Mouse (Mus musculus): ENCODE results near the gene Bola3. TPM values are rescaled to one million over a fixed set of nuclear protein-coding genes. Genes with fewer than 3 reads are reported as not detected.

The Bola3 gene
- polyA plus RNA-seq (2012; rRNA removed) (26.7 and 55.1 TPM in 2 replicates), polyA plus RNA-seq (2014; fragmentation: Nextera tagmentation; extraction: Ambion mirVana) (116 and 129 TPM in 2 replicates)

- Histone ChIP-seq H3K9ac (ENCODE audit: low read depth, low read length, severe bottlenecking) (peak within 1 kb of the TSS; percentile 83), H3K4me1 (ENCODE audit: control insufficient read depth, insufficient read depth, low read length) (peaks cover 5% of the 10 kb centered on the region; the same call in 1 of the 2 replicates), H3K36me3 (ENCODE audit: control insufficient read depth, insufficient read depth, low read length) (peaks cover 6% of the 10 kb centered on the region; the same call in 1 of the 2 replicates), H3K27ac (replicated peaks; ENCODE audit: low read depth, low read length) (0 out of 2 replicates have a peak within 1 kb of the TSS, but pooled peaks have one; percentile 6), H3K4me3 (replicated peaks; ENCODE audit: low read length) (peak within 1 kb of the TSS; percentile 67), H3K9me3 (ENCODE audit: control insufficient read depth, low read length) (no peaks in the 10 kb centered on the region), H3K27me3 (ENCODE audit: control insufficient read depth, insufficient read depth, low read length) (no peaks in the 10 kb centered on the region), H3K4me2 (replicated peaks; ENCODE audit: low read depth, low read length, severe bottlenecking) (peak within 1 kb of the TSS; percentile 61)
- 25% methylated on average over 6 of the region's 6 CpGs for WGBS
- DNase-seq (ENCODE audit: low spot score) (peak; percentile 22), ATAC-seq (ENCODE audit: low FRiP score, low read depth) (peak; percentile 48)
- no peak for TF ChIP-seq POLR2A (IDR thresholded peaks at IDR 0.05; ENCODE audit: borderline replicate concordance, extremely low read depth, insufficient read depth, insufficient read length)
These were observed at the start of gene Bola3 for GRCm38 (mm10) chr6:83348873-83349272. Bola3 (plus strand) TSS chr6:83349147.

- no peaks in the 10 kb centered on the region for H3K4me1 ChIP-seq (ENCODE audit: control insufficient read depth, insufficient read depth, low read length)
- peaks cover 9% of the 10 kb centered on the region for H3K36me3 ChIP-seq (ENCODE audit: control insufficient read depth, insufficient read depth, low read length)
- no peak for TF ChIP-seq POLR2A (IDR thresholded peaks at IDR 0.05; ENCODE audit: borderline replicate concordance, extremely low read depth, insufficient read depth, insufficient read length)
- ATAC-seq (ENCODE audit: low FRiP score, low read depth) (no peak), DNase-seq (ENCODE audit: low spot score) (no peak)
- H3K4me3 ChIP-seq (replicated peaks; ENCODE audit: low read length) = no peak overlapping the region
- H3K27ac ChIP-seq (replicated peaks; ENCODE audit: low read depth, low read length) = no peak overlapping the region
- no peaks in the 10 kb centered on the region for H3K9me3 ChIP-seq (ENCODE audit: control insufficient read depth, low read length)
- no peak overlapping the region for H3K9ac ChIP-seq (ENCODE audit: low read depth, low read length, severe bottlenecking)
- WGBS = 84% methylated on average over 7 of the region's 7 CpGs
- no peaks in the 10 kb centered on the region for H3K27me3 ChIP-seq (ENCODE audit: control insufficient read depth, insufficient read depth, low read length)
- H3K4me2 ChIP-seq (replicated peaks; ENCODE audit: low read depth, low read length, severe bottlenecking) = no peak overlapping the region
These were observed 48.3 kb upstream of the Bola3 start for GRCm38 (mm10) chr6:83300447-83301229.

DNA sequence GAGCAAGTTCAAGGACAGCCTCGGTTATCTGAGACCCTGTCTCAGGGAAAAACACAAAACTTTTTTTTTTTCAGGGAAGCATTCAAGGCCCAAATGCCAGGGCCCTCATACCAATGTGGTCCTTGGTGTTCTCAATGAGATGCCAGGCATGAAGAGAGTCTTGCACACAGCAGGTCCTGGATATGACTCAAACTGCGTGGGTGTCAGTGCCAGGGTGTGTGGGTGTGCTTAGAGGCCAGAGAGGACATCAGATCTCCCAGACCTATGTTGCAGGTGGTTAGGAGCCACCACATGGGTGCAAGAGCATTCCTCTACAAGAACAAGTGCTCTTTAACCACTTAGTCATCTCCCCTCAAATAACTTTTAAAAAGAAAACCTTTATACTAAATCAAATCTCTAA lies 47.7 kb upstream of the Bola3 start:
- Histone ChIP-seq H3K36me3 (ENCODE audit: control insufficient read depth, insufficient read depth, low read length) (peaks cover 15% of the 10 kb centered on the region), H3K27me3 (ENCODE audit: control insufficient read depth, insufficient read depth, low read length) (no peaks in the 10 kb centered on the region), H3K9me3 (ENCODE audit: control insufficient read depth, low read length) (no peaks in the 10 kb centered on the region), H3K27ac (replicated peaks; ENCODE audit: low read depth, low read length) (no peak overlapping the region), H3K4me1 (ENCODE audit: control insufficient read depth, insufficient read depth, low read length) (no peaks in the 10 kb centered on the region), H3K4me2 (replicated peaks; ENCODE audit: low read depth, low read length, severe bottlenecking) (no peak overlapping the region), H3K9ac (ENCODE audit: low read depth, low read length, severe bottlenecking) (no peak overlapping the region), H3K4me3 (replicated peaks; ENCODE audit: low read length) (no peak overlapping the region)
- WGBS = 85% methylated on average over 2 of the region's 2 CpGs
- no peak for TF ChIP-seq POLR2A (IDR thresholded peaks at IDR 0.05; ENCODE audit: borderline replicate concordance, extremely low read depth, insufficient read depth, insufficient read length)
- DNase-seq (ENCODE audit: low spot score) (no peak), ATAC-seq (ENCODE audit: low FRiP score, low read depth) (no peak)

GRCm38 (mm10) chr6:83302264-83302663 lies 46.7 kb upstream of the Bola3 start:
- Histone ChIP-seq H3K27ac (replicated peaks; ENCODE audit: low read depth, low read length) (no peak overlapping the region), H3K9ac (ENCODE audit: low read depth, low read length, severe bottlenecking) (no peak overlapping the region), H3K36me3 (ENCODE audit: control insufficient read depth, insufficient read depth, low read length) (peaks cover 25% of the 10 kb centered on the region), H3K4me3 (replicated peaks; ENCODE audit: low read length) (no peak overlapping the region), H3K9me3 (ENCODE audit: control insufficient read depth, low read length) (no peaks in the 10 kb centered on the region), H3K27me3 (ENCODE audit: control insufficient read depth, insufficient read depth, low read length) (no peaks in the 10 kb centered on the region), H3K4me1 (ENCODE audit: control insufficient read depth, insufficient read depth, low read length) (no peaks in the 10 kb centered on the region), H3K4me2 (replicated peaks; ENCODE audit: low read depth, low read length, severe bottlenecking) (no peak overlapping the region)
- WGBS = 62% methylated on average over 5 of the region's 5 CpGs
- no peak for TF ChIP-seq POLR2A (IDR thresholded peaks at IDR 0.05; ENCODE audit: borderline replicate concordance, extremely low read depth, insufficient read depth, insufficient read length)
- no peak for DNase-seq (ENCODE audit: low spot score)
- 0 out of 2 replicates have a peak, but pooled peaks have one; percentile 15 for ATAC-seq (ENCODE audit: low FRiP score, low read depth)

DNA sequence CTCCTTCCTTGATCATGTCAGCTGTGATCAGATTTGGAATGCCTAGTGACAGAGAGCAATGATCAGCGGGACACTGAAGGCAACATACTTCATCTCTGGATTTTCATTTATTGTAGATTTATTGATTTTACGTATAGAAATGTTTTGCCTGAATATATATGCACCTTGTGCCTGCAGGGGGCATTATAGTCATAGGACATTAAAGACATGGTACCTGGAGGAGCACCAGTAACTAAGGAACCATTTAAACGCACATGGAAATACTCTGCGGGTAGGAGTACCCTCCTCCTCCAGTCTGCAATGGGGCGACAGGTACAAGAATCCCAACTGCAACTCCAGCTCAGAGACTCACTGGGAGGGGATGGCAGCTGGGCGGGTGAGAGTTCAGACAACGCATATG lies 39.9 kb upstream of the Bola3 start:
- no peaks in the 10 kb centered on the region for H3K9me3 ChIP-seq (ENCODE audit: control insufficient read depth, low read length)
- H3K27ac ChIP-seq (replicated peaks; ENCODE audit: low read depth, low read length) = no peak overlapping the region
- H3K9ac ChIP-seq (ENCODE audit: low read depth, low read length, severe bottlenecking) = no peak overlapping the region
- H3K4me2 ChIP-seq (replicated peaks; ENCODE audit: low read depth, low read length, severe bottlenecking) = no peak overlapping the region
- ATAC-seq (ENCODE audit: low FRiP score, low read depth) (no peak), DNase-seq (ENCODE audit: low spot score) (no peak)
- H3K27me3 ChIP-seq (ENCODE audit: control insufficient read depth, insufficient read depth, low read length) = no peaks in the 10 kb centered on the region
- H3K4me3 ChIP-seq (replicated peaks; ENCODE audit: low read length) = no peak overlapping the region
- WGBS = 92% methylated on average over 7 of the region's 7 CpGs
- H3K36me3 ChIP-seq (ENCODE audit: control insufficient read depth, insufficient read depth, low read length) = peaks cover 71% of the 10 kb centered on the region
- TF ChIP-seq POLR2A (IDR thresholded peaks at IDR 0.05; ENCODE audit: borderline replicate concordance, extremely low read depth, insufficient read depth, insufficient read length) = no peak
- no peaks in the 10 kb centered on the region for H3K4me1 ChIP-seq (ENCODE audit: control insufficient read depth, insufficient read depth, low read length)

All from limb, embryonic 14.5 days (tissue).